Mouse (Mus musculus): Measurements from ENCODE around the gene March6. TPM values are rescaled to one million over a fixed set of nuclear protein-coding genes. Genes with fewer than 3 reads are reported as not detected.

Gene March6
- polyA plus RNA-seq, 1 experiment, result 95.9 TPM

- no peak for DNase-seq (ENCODE audit: extremely low spot score in 1 of 2, low spot score in 1 of 2)
Measured at GRCm38 (mm10) chr15:31543246-31543645, 12.4 kb upstream of the March6 start.

GRCm38 (mm10) chr15:31542013-31542958 lies 11.4 kb upstream of the March6 start:
- no peak for DNase-seq (ENCODE audit: extremely low spot score in 1 of 2, low spot score in 1 of 2)

- no peak for DNase-seq (ENCODE audit: extremely low spot score in 1 of 2, low spot score in 1 of 2)
Measured at GRCm38 (mm10) chr15:31540513-31540802, 9.6 kb upstream of the March6 start.

GRCm38 (mm10) chr15:31539643-31540512 lies 9.0 kb upstream of the March6 start:
- DNase-seq (ENCODE audit: extremely low spot score in 1 of 2, low spot score in 1 of 2), result no peak

- no peak for DNase-seq (ENCODE audit: extremely low spot score in 1 of 2, low spot score in 1 of 2)
Measured at GRCm38 (mm10) chr15:31538346-31538745, 7.5 kb upstream of the March6 start.

GRCm38 (mm10) chr15:31537706-31538105 lies 6.9 kb upstream of the March6 start:
- no peak for DNase-seq (ENCODE audit: extremely low spot score in 1 of 2, low spot score in 1 of 2)

- DNase-seq (ENCODE audit: extremely low spot score in 1 of 2, low spot score in 1 of 2), result peak; percentile 78 to 80
Measured at GRCm38 (mm10) chr15:31536051-31536737, 5.3 kb upstream of the March6 start.

GRCm38 (mm10) chr15:31535259-31535855 lies 4.5 kb upstream of the March6 start:
- DNase-seq (ENCODE audit: extremely low spot score in 1 of 2, low spot score in 1 of 2), result no peak

- DNase-seq (ENCODE audit: extremely low spot score in 1 of 2, low spot score in 1 of 2), result no peak
Measured at GRCm38 (mm10) chr15:31534421-31535258, 3.8 kb upstream of the March6 start.

- no peak for DNase-seq (ENCODE audit: extremely low spot score in 1 of 2, low spot score in 1 of 2)
Measured at GRCm38 (mm10) chr15:31533529-31533928, 2.7 kb upstream of the March6 start.

GRCm38 (mm10) chr15:31532331-31533021 lies 1.6 kb upstream of the March6 start:
- DNase-seq (ENCODE audit: extremely low spot score in 1 of 2, low spot score in 1 of 2), result no peak

- DNase-seq (ENCODE audit: extremely low spot score in 1 of 2, low spot score in 1 of 2), result no peak
Measured at GRCm38 (mm10) chr15:31531446-31532330, 835 bp upstream of the March6 start.

GRCm38 (mm10) chr15:31529811-31530658 lies 818 bp downstream of the March6 start:
- DNase-seq (ENCODE audit: extremely low spot score in 1 of 2, low spot score in 1 of 2), result no peak

GRCm38 (mm10) chr15:31529103-31529502 lies 1.8 kb downstream of the March6 start:
- no peak for DNase-seq (ENCODE audit: extremely low spot score in 1 of 2, low spot score in 1 of 2)

GRCm38 (mm10) chr15:31528477-31528876 lies 2.4 kb downstream of the March6 start:
- no peak for DNase-seq (ENCODE audit: extremely low spot score in 1 of 2, low spot score in 1 of 2)

- no peak for DNase-seq (ENCODE audit: extremely low spot score in 1 of 2, low spot score in 1 of 2)
Measured at GRCm38 (mm10) chr15:31526463-31526862, 4.4 kb downstream of the March6 start.

GRCm38 (mm10) chr15:31519000-31519399 lies 11.9 kb downstream of the March6 start:
- no peak for DNase-seq (ENCODE audit: extremely low spot score in 1 of 2, low spot score in 1 of 2)

Data from frontal cortex, adult 2 months (tissue).